Mouse (Mus musculus) cerebellum, postnatal 10 days (tissue): ENCODE measurements around the gene Ankrd66.

ENCODE experiments used
- DNase-seq, 2 experiments: peaks; one replicate each; pipeline ENCODE4 v3.0.0; 2021; ENCODE audit warnings: mixed read lengths in 2 of 2

The Ankrd66 gene

GRCm38 (mm10) chr17:43543539-43543938, at the start of gene Ankrd66:
Ankrd66 (minus strand) TSS chr17:43543639.
- no peak for DNase-seq

- peak; percentile 27 to 58 for DNase-seq
Observed at GRCm38 (mm10) chr17:43592296-43593291, 49.2 kb upstream of the Ankrd66 start.

- DNase-seq, result peak in 1 of 2 experiments; percentile 36
Observed at GRCm38 (mm10) chr17:43590531-43590930, 47.1 kb upstream of the Ankrd66 start.

- no peak for DNase-seq
Observed at GRCm38 (mm10) chr17:43589750-43590149, 46.3 kb upstream of the Ankrd66 start.

GRCm38 (mm10) chr17:43587278-43587677, 43.8 kb upstream of the Ankrd66 start:
- DNase-seq, result no peak

- no peak for DNase-seq
Observed at GRCm38 (mm10) chr17:43584771-43585170, 41.3 kb upstream of the Ankrd66 start.

GRCm38 (mm10) chr17:43581012-43581467, 37.6 kb upstream of the Ankrd66 start:
- DNase-seq, result peak; percentile 12 to 16

GRCm38 (mm10) chr17:43580456-43580855, 37.0 kb upstream of the Ankrd66 start:
- no peak for DNase-seq

GRCm38 (mm10) chr17:43573624-43574073, 30.2 kb upstream of the Ankrd66 start:
- DNase-seq, result peak in 1 of 2 experiments; percentile 19

- no peak for DNase-seq
Observed at GRCm38 (mm10) chr17:43569287-43569686, 25.8 kb upstream of the Ankrd66 start.

GRCm38 (mm10) chr17:43567992-43568888, 24.8 kb upstream of the Ankrd66 start, which contains the start of gene Pla2g7:
Pla2g7 (plus strand) TSS chr17:43568098.
- DNase-seq, result peak; percentile 61 to 68

GRCm38 (mm10) chr17:43567593-43567991, 24.2 kb upstream of the Ankrd66 start:
- no peak for DNase-seq

GRCm38 (mm10) chr17:43563192-43563987, 20.0 kb upstream of the Ankrd66 start:
- no peak for DNase-seq

GRCm38 (mm10) chr17:43558678-43559077, 15.2 kb upstream of the Ankrd66 start:
- DNase-seq, result no peak

- peak; percentile 60 to 73 for DNase-seq
Observed at GRCm38 (mm10) chr17:43557541-43558090, 14.2 kb upstream of the Ankrd66 start.

GRCm38 (mm10) chr17:43557104-43557503, 13.7 kb upstream of the Ankrd66 start:
- DNase-seq, result no peak

GRCm38 (mm10) chr17:43554516-43555403, 11.3 kb upstream of the Ankrd66 start:
- no peak for DNase-seq

GRCm38 (mm10) chr17:43551122-43551630, 7.7 kb upstream of the Ankrd66 start:
- no peak for DNase-seq

GRCm38 (mm10) chr17:43544040-43544439, 601 bp upstream of the Ankrd66 start:
- DNase-seq, result no peak

GRCm38 (mm10) chr17:43538767-43539166, 4.7 kb downstream of the Ankrd66 start:
- no peak for DNase-seq
